Mouse (Mus musculus) hindbrain, embryonic 12.5 days (tissue): ENCODE measurements at regions not wholly inside any gene's neighbourhood (a gene's known extent, or its start where the extent isn't known, plus 50 kb on each side); places are given as distances from the start of the nearest gene placed in this dataset.

Experiments used
- ATAC-seq: fragments of 200-750 bp; cut with Nextera tagmentation; 2 replicates; pipeline ENCODE4 v1.8.0; 2017; ENCODE audit warnings: moderate TSS enrichment; ENCODE audit not compliant: low FRiP score
- H3K27ac ChIP-seq: fragments of 300-500 bp; sonication (generic); 2 replicates; pipeline ENCODE4 v1.5.1; 2016; ENCODE audit warnings: mild to moderate bottlenecking
- H3K27me3 ChIP-seq: fragments of 300-500 bp; sonication (generic); 2 replicates; pipeline ENCODE4 v1.6.1; 2016; ENCODE audit warnings: mild to moderate bottlenecking
- H3K36me3 ChIP-seq: fragments of 300-500 bp; sonication (generic); 2 replicates; pipeline ENCODE4 v1.6.1; 2016; ENCODE audit warnings: mild to moderate bottlenecking
- H3K4me1 ChIP-seq: fragments of 300-500 bp; sonication (generic); 2 replicates; pipeline ENCODE4 v1.6.1; 2016
- H3K4me2 ChIP-seq: fragments of 300-500 bp; sonication (generic); replicated peaks from 2 replicates; pipeline ENCODE4 v1.6.1; 2016; ENCODE audit warnings: mild to moderate bottlenecking
- H3K4me3 ChIP-seq: fragments of 300-500 bp; sonication (generic); 2 replicates; pipeline ENCODE4 v1.5.1; 2016; ENCODE audit warnings: mild to moderate bottlenecking
- H3K9ac ChIP-seq: fragments of 300-500 bp; sonication (generic); 2 replicates; pipeline ENCODE4 v1.6.1; 2016; ENCODE audit warnings: mild to moderate bottlenecking, moderate library complexity
- H3K9me3 ChIP-seq: fragments of 300-500 bp; sonication (generic); replicated peaks from 2 replicates; pipeline ENCODE4 v1.6.1; 2016; ENCODE audit warnings: mild to moderate bottlenecking
- WGBS: fragments of 180-500 bp; shearing (Covaris S2); methylation state at CpG from one replicate; pipeline ENCODE4 v1.1.7; 2016; 5-methylcytosine and 5-hydroxymethylcytosine counted together

- Histone ChIP-seq H3K9ac (no peak overlapping the region), H3K9me3 (no peaks in the 10 kb centered on the region), H3K4me3 (no peak overlapping the region), H3K4me2 (no peak overlapping the region), H3K4me1 (peaks cover 27% of the 10 kb centered on the region), H3K27ac (no peak overlapping the region), H3K27me3 (peaks cover 11% of the 10 kb centered on the region), H3K36me3 (no peaks in the 10 kb centered on the region)
- no peak for ATAC-seq
- 90% methylated on average over 6 of the region's 6 CpGs for WGBS
Measured at GRCm38 (mm10) chr9:47409579-47409978, 120.4 kb upstream of the Cadm1 start.

- Histone ChIP-seq H3K9ac (no peak overlapping the region), H3K4me1 (peaks cover 10% of the 10 kb centered on the region)
- WGBS = 22% methylated on average over 2 of the region's 2 CpGs
Measured at GRCm38 (mm10) chr9:47412786-47413185, 117.2 kb upstream of the Cadm1 start.

GRCm38 (mm10) chr9:47414350-47414988 is 115.5 kb upstream of the Cadm1 start:
- H3K27me3 ChIP-seq = peaks cover 11% of the 10 kb centered on the region

More at GRCm38 (mm10) chr9:47412786-47413185, 117.2 kb upstream of the Cadm1 start:
- Histone ChIP-seq H3K9me3 (no peaks in the 10 kb centered on the region), H3K36me3 (no peaks in the 10 kb centered on the region), H3K4me2 (no peak overlapping the region), H3K4me3 (no peak overlapping the region), H3K27me3 (peaks cover 11% of the 10 kb centered on the region), H3K27ac (no peak overlapping the region)
- no peak for ATAC-seq

GRCm38 (mm10) chr9:47422151-47422599 is 107.8 kb upstream of the Cadm1 start:
- Histone ChIP-seq H3K4me3 (no peak overlapping the region), H3K27me3 (no peaks in the 10 kb centered on the region; the same call in 1 of the 2 replicates), H3K4me2 (no peak overlapping the region), H3K9ac (no peak overlapping the region), H3K4me1 (peaks cover 8% of the 10 kb centered on the region), H3K27ac (no peak overlapping the region), H3K9me3 (no peaks in the 10 kb centered on the region), H3K36me3 (no peaks in the 10 kb centered on the region)
- WGBS = 44% methylated on average over 9 of the region's 9 CpGs
- no peak for ATAC-seq

More at GRCm38 (mm10) chr9:47414350-47414988, 115.5 kb upstream of the Cadm1 start:
- no peak overlapping the region for H3K4me3 ChIP-seq
- H3K27ac ChIP-seq = no peak overlapping the region
- H3K9me3 ChIP-seq = no peaks in the 10 kb centered on the region
- H3K9ac ChIP-seq = no peak overlapping the region
- no peaks in the 10 kb centered on the region for H3K36me3 ChIP-seq
- no peak overlapping the region for H3K4me2 ChIP-seq
- ATAC-seq = no peak
- 85% methylated on average over 8 of the region's 8 CpGs for WGBS
- peaks cover 4% of the 10 kb centered on the region; the same call in 1 of the 2 replicates for H3K4me1 ChIP-seq

GRCm38 (mm10) chr9:47422741-47423461 is 107.1 kb upstream of the Cadm1 start:
- no peak overlapping the region for H3K9ac ChIP-seq
- peaks cover 8% of the 10 kb centered on the region for H3K4me1 ChIP-seq
- ATAC-seq = no peak
- no peak overlapping the region for H3K27ac ChIP-seq
- H3K27me3 ChIP-seq = no peaks in the 10 kb centered on the region
- no peaks in the 10 kb centered on the region for H3K36me3 ChIP-seq
- H3K4me3 ChIP-seq = no peak overlapping the region
- 63% methylated on average over 8 of the region's 8 CpGs for WGBS
- H3K4me2 ChIP-seq = no peak overlapping the region
- H3K9me3 ChIP-seq = no peaks in the 10 kb centered on the region

- no peak overlapping the region for H3K27ac ChIP-seq
- no peak overlapping the region for H3K9ac ChIP-seq
- no peaks in the 10 kb centered on the region for H3K36me3 ChIP-seq
- H3K27me3 ChIP-seq = no peaks in the 10 kb centered on the region
- no peaks in the 10 kb centered on the region for H3K9me3 ChIP-seq
- ATAC-seq = no peak
- peaks cover 8% of the 10 kb centered on the region for H3K4me1 ChIP-seq
- no peak overlapping the region for H3K4me3 ChIP-seq
- 89% methylated on average over 3 of the region's 3 CpGs for WGBS
- no peak overlapping the region for H3K4me2 ChIP-seq
Measured at GRCm38 (mm10) chr9:47423462-47423832, 106.5 kb upstream of the Cadm1 start.

GRCm38 (mm10) chr9:47424191-47424590 is 105.8 kb upstream of the Cadm1 start:
- Histone ChIP-seq H3K4me3 (no peak overlapping the region), H3K36me3 (no peaks in the 10 kb centered on the region), H3K9me3 (no peaks in the 10 kb centered on the region), H3K27ac (no peak overlapping the region), H3K27me3 (no peaks in the 10 kb centered on the region), H3K9ac (no peak overlapping the region), H3K4me1 (peaks cover 8% of the 10 kb centered on the region), H3K4me2 (no peak overlapping the region)
- 85% methylated on average over 3 of the region's 3 CpGs for WGBS
- no peak for ATAC-seq

GRCm38 (mm10) chr9:47426712-47427111 is 103.3 kb upstream of the Cadm1 start:
- 91% methylated on average over 5 of the region's 5 CpGs for WGBS
- Histone ChIP-seq H3K4me3 (no peak overlapping the region), H3K36me3 (no peaks in the 10 kb centered on the region), H3K9ac (no peak overlapping the region), H3K27ac (no peak overlapping the region), H3K4me1 (peaks cover 8% of the 10 kb centered on the region), H3K9me3 (no peaks in the 10 kb centered on the region), H3K27me3 (no peaks in the 10 kb centered on the region), H3K4me2 (no peak overlapping the region)
- no peak for ATAC-seq

GRCm38 (mm10) chr9:47428710-47429341 is 101.1 kb upstream of the Cadm1 start:
- H3K4me3 ChIP-seq = no peak overlapping the region
- H3K9ac ChIP-seq = no peak overlapping the region
- WGBS = 87% methylated on average over 8 of the region's 8 CpGs
- no peaks in the 10 kb centered on the region for H3K4me1 ChIP-seq
- ATAC-seq = no peak
- H3K36me3 ChIP-seq = no peaks in the 10 kb centered on the region
- no peaks in the 10 kb centered on the region for H3K9me3 ChIP-seq
- no peaks in the 10 kb centered on the region for H3K27me3 ChIP-seq
- no peak overlapping the region for H3K4me2 ChIP-seq
- no peak overlapping the region for H3K27ac ChIP-seq

GRCm38 (mm10) chr9:47429691-47430090 is 100.3 kb upstream of the Cadm1 start:
- Histone ChIP-seq H3K4me3 (no peak overlapping the region), H3K27me3 (no peaks in the 10 kb centered on the region), H3K9me3 (no peaks in the 10 kb centered on the region), H3K36me3 (no peaks in the 10 kb centered on the region), H3K4me2 (no peak overlapping the region), H3K4me1 (no peaks in the 10 kb centered on the region), H3K27ac (no peak overlapping the region), H3K9ac (no peak overlapping the region)
- no CpG with 5 or more reads among the region's 1 CpGs for WGBS
- no peak for ATAC-seq

- no peaks in the 10 kb centered on the region for H3K27me3 ChIP-seq
- H3K9ac ChIP-seq = no peak overlapping the region
- H3K27ac ChIP-seq = no peak overlapping the region
- H3K9me3 ChIP-seq = no peaks in the 10 kb centered on the region
- no peak overlapping the region for H3K4me2 ChIP-seq
- 75% methylated on average over 4 of the region's 4 CpGs for WGBS
- H3K4me3 ChIP-seq = no peak overlapping the region
- H3K4me1 ChIP-seq = peaks cover 6% of the 10 kb centered on the region; the same call in 1 of the 2 replicates
- ATAC-seq = no peak
- H3K36me3 ChIP-seq = no peaks in the 10 kb centered on the region
Measured at GRCm38 (mm10) chr9:47432715-47433114, 97.3 kb upstream of the Cadm1 start.

- Histone ChIP-seq H3K4me1 (peaks cover 6% of the 10 kb centered on the region; the same call in 1 of the 2 replicates), H3K4me2 (no peak overlapping the region), H3K36me3 (no peaks in the 10 kb centered on the region), H3K27ac (no peak overlapping the region), H3K9ac (no peak overlapping the region), H3K27me3 (0 out of 2 replicates have a peak, but pooled peaks cover under 1% of the 10 kb centered on the region), H3K4me3 (no peak overlapping the region), H3K9me3 (no peaks in the 10 kb centered on the region)
- whole genome bisulfite sequencing = 79% methylated on average over 2 of the region's 2 CpGs
- ATAC-seq = no peak
Measured at GRCm38 (mm10) chr9:47433185-47433584, 96.8 kb upstream of the Cadm1 start.
